In the genomic region with DNA sequence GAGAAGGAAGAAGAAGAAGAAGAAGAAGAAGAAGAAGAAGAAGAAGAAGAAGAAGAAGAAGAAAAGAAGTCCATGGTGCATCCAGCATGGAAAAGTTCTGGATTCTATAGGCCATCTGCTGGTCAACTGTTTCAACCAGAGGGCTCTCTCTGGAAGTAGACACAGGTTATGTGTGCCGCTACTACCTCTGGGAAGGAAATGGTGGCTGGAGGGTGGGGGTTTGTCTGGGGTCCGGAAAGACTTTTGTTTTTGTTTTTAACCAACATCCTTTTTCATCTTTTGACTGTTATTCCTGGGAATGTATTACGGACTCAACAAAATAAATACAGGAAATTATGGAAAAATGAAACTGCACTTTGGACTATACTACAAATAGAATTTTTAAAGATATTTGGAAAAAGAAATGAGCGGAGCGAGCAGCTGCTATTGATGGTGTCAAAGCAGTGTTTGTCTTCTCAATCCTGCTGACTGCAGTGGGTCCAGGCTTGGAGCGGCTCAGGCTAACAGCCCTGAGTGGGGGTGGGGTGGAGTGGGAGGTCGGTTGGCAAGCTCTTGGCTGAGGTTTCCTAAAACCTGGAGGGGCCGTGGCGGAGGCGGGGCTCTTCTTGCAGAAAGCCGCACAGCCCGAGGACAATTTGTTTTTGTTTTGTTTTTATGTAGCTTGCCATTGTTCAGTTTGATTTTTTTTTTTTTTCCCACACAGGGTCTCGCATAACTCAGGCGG, we compare ENCODE assay signal across 9 mouse cellular contexts. TPM values are rescaled to one million over a fixed set of nuclear protein-coding genes. Genes with fewer than 3 reads are reported as not detected.
A peak's percentile ranks its signal among the peaks of the same experiment; 100 is the strongest.
DNase-seq lines count a peak whose midpoint lies in the region; ATAC-seq and TF ChIP-seq lines count a peak whose summit lies in the region.
"Had no signal": no experiment of that assay in that cellular context is flagged by ENCODE, and none has a peak within 500 bp of the region (broad histone marks: within the 10 kb centered on the region; RNA-seq: fewer than 3 reads in every experiment).

No protein-coding gene starts in this region.

- no peaks in the 10 kb centered on the region for H3K36me3 ChIP-seq in embryonic facial prominence, embryonic 13.5 days
- no peaks in the 10 kb centered on the region for H3K36me3 ChIP-seq in hindbrain, embryonic 15.5 days
- H3K36me3 ChIP-seq in limb, embryonic 15.5 days = no peaks in the 10 kb centered on the region
- no peaks in the 10 kb centered on the region for H3K36me3 ChIP-seq in myocyte (ENCODE audit: control insufficient read depth, insufficient read depth)

- TF ChIP-seq CTCF in cerebellum, adult 2 months (IDR thresholded peaks at IDR 0.05; ENCODE audit: borderline replicate concordance, insufficient read depth, low read depth, low read length) = no peak

- peak overlapping the region; percentile 41; the same call in 1 of the 2 replicates for H3K9ac ChIP-seq in embryonic facial prominence, embryonic 13.5 days
- no peak overlapping the region for H3K9ac ChIP-seq in hindbrain, embryonic 15.5 days
- no peak overlapping the region for H3K9ac ChIP-seq in limb, embryonic 15.5 days

- no peak overlapping the region for H3ac ChIP-seq in myocyte (ENCODE audit: control insufficient read depth, insufficient read length)

- no peak for DNase-seq in cerebellum, adult 2 months
- peak; percentile 86 for DNase-seq in 416B (ENCODE audit: low read depth)

- H3K9me3 ChIP-seq in embryonic facial prominence, embryonic 13.5 days = no peaks in the 10 kb centered on the region
- H3K9me3 ChIP-seq in hindbrain, embryonic 15.5 days = no peaks in the 10 kb centered on the region
- H3K9me3 ChIP-seq in limb, embryonic 15.5 days = no peaks in the 10 kb centered on the region

- peak overlapping the region; percentile 78; the same call in 1 of the 2 replicates for H3K27ac ChIP-seq in cerebellum, adult 2 months (ENCODE audit: insufficient read depth, low read length)
- H3K27ac ChIP-seq in embryonic facial prominence, embryonic 13.5 days = peak overlapping the region; percentile 48
- H3K27ac ChIP-seq in hindbrain, embryonic 15.5 days (replicated peaks) = peak overlapping the region; percentile 54; the same call in 1 of the 2 replicates
- H3K27ac ChIP-seq in limb, embryonic 15.5 days = peak overlapping the region; percentile 60

- WGBS in cerebellum, adult 2 months = 34% methylated on average over 14 of the region's 14 CpGs
- 15% methylated on average over 14 of the region's 14 CpGs for WGBS in embryonic facial prominence, embryonic 13.5 days
- 20% methylated on average over 14 of the region's 14 CpGs for WGBS in hindbrain, embryonic 15.5 days
- 18% methylated on average over 14 of the region's 14 CpGs for WGBS in limb, embryonic 15.5 days

- TF ChIP-seq POLR2A in cerebellum, adult 2 months (IDR thresholded peaks at IDR 0.05; ENCODE audit: borderline replicate concordance, insufficient read depth, low read length) = no peak
- TF ChIP-seq POLR2A in myocyte (IDR thresholded peaks at IDR 0.05; ENCODE audit: insufficient read length, low read depth) = peak; percentile 34

- no peaks in the 10 kb centered on the region for H3K79me2 ChIP-seq in myocyte (ENCODE audit: control insufficient read depth, insufficient read depth)

- peak overlapping the region; percentile 16 for H3K4me3 ChIP-seq in cerebellum, adult 2 months (replicated peaks; ENCODE audit: insufficient read depth, low read depth, low read length)
- peak overlapping the region; percentile 29 for H3K4me3 ChIP-seq in embryonic facial prominence, embryonic 13.5 days
- H3K4me3 ChIP-seq in hindbrain, embryonic 15.5 days = peak overlapping the region; percentile 15
- H3K4me3 ChIP-seq in limb, embryonic 15.5 days = peak overlapping the region; percentile 27
- H3K4me3 ChIP-seq in myocyte = peak overlapping the region; percentile 69

- H3K4me2 ChIP-seq in embryonic facial prominence, embryonic 13.5 days = peak overlapping the region; percentile 56
- peak overlapping the region; percentile 46 for H3K4me2 ChIP-seq in hindbrain, embryonic 15.5 days
- H3K4me2 ChIP-seq in limb, embryonic 15.5 days = peak overlapping the region; percentile 43
- H3K4me2 ChIP-seq in myocyte (ENCODE audit: low read depth) = peak overlapping the region; percentile 96

- no peaks in the 10 kb centered on the region for H3K4me1 ChIP-seq in cerebellum, adult 2 months (ENCODE audit: control insufficient read depth, insufficient read depth, low read length)
- H3K4me1 ChIP-seq in embryonic facial prominence, embryonic 13.5 days = peaks cover 39% of the 10 kb centered on the region
- peaks cover 22% of the 10 kb centered on the region for H3K4me1 ChIP-seq in hindbrain, embryonic 15.5 days (replicated peaks)
- H3K4me1 ChIP-seq in limb, embryonic 15.5 days = peaks cover 34% of the 10 kb centered on the region

- ATAC-seq in cerebellum, adult (ENCODE audit: insufficient number of reproducible peaks, low FRiP score, low TSS enrichment) = no peak
- ATAC-seq in embryonic facial prominence, embryonic 13.5 days (ENCODE audit: insufficient number of reproducible peaks, insufficient read depth, low FRiP score, low TSS enrichment, low read depth) = 0 out of 2 replicates have a peak, but pooled peaks have one; percentile 68
- ATAC-seq in hindbrain, embryonic 15.5 days (ENCODE audit: low FRiP score, low read depth) = peak; percentile 66; the same call in 1 of the 2 replicates
- ATAC-seq in limb, embryonic 15.5 days (ENCODE audit: insufficient number of reproducible peaks, low FRiP score, low TSS enrichment, low read depth) = no peak
- ATAC-seq in frontal cortex, adult (ENCODE audit: low TSS enrichment) = no peak
- ATAC-seq: Patski had no signal

- no peaks in the 10 kb centered on the region for H3K27me3 ChIP-seq in cerebellum, adult 2 months (ENCODE audit: control insufficient read depth, insufficient read depth, low read length)
- H3K27me3 ChIP-seq in embryonic facial prominence, embryonic 13.5 days = peaks cover 37% of the 10 kb centered on the region
- peaks cover 15% of the 10 kb centered on the region; the same call in 1 of the 2 replicates for H3K27me3 ChIP-seq in hindbrain, embryonic 15.5 days
- peaks cover 18% of the 10 kb centered on the region for H3K27me3 ChIP-seq in limb, embryonic 15.5 days
- H3K27me3 ChIP-seq in myocyte (ENCODE audit: control insufficient read depth, insufficient read depth, insufficient read length) = no peaks in the 10 kb centered on the region
- H3K27me3 ChIP-seq: Patski had no signal

TF ChIP-seq in myocyte, 11 proteins besides CTCF, POLR2A, EP300 and RAD21:
- TF ChIP-seq REST (IDR thresholded peaks at IDR 0.05; ENCODE audit: insufficient read depth, insufficient read length) (no peak), MYOG (IDR thresholded peaks at IDR 0.05; ENCODE audit: control insufficient read depth in 1 of 3, insufficient read depth in 1 of 3, insufficient read length in 2 of 3, low read depth in 2 of 3) (no peak), TCF12 (IDR thresholded peaks at IDR 0.05; ENCODE audit: insufficient read depth, poor library complexity, severe bottlenecking) (no peak), TCF3 (IDR thresholded peaks at IDR 0.05; ENCODE audit: insufficient read length, low read depth) (no peak), USF1 (IDR thresholded peaks at IDR 0.05; ENCODE audit: low read depth) (no peak), POLR2AphosphoS2 (IDR thresholded peaks at IDR 0.05; ENCODE audit: insufficient read length, low read depth) (peak; percentile 71), MYOD1 (IDR thresholded peaks at IDR 0.05; ENCODE audit: control insufficient read depth in 1 of 3, insufficient read length in 2 of 3, low read depth in 2 of 3) (peak in 2 of 3 experiments; percentile 3 to 51)

RNA-seq across cellular contexts. Expression of a gene that starts 12.8 kb away (rescaled TPM):
- polyA plus RNA-seq in cerebellum, adult 2 months (2012; rRNA removed) = 12.6 and 19.4 TPM in 2 replicates
- 66.8 and 78.2 TPM in 2 replicates for polyA plus RNA-seq in embryonic facial prominence, embryonic 13.5 days (2015; fragmentation: Nextera tagmentation; extraction: Ambion mirVana)
- polyA plus RNA-seq in hindbrain, embryonic 15.5 days (2015; fragmentation: Nextera tagmentation; extraction: Ambion mirVana) = 109 and 115 TPM in 2 replicates
- polyA plus RNA-seq in limb, embryonic 15.5 days (2015; fragmentation: Nextera tagmentation; extraction: Ambion mirVana) = 233 and 345 TPM in 2 replicates
- 2,069 TPM for polyA plus RNA-seq in myocyte (2012; fragmentation: generic; extraction: Trizol)

RNA-seq across cellular contexts. Expression of a gene that starts 36.0 kb away (rescaled TPM):
- polyA plus RNA-seq in cerebellum, adult 2 months (2012; rRNA removed) = 0.32 and 0.47 TPM in 2 replicates
- 0.55 and 0.56 TPM in 2 replicates for polyA plus RNA-seq in embryonic facial prominence, embryonic 13.5 days (2015; fragmentation: Nextera tagmentation; extraction: Ambion mirVana)
- 0.09 TPM in 1 of 2 replicates, not detected in the other for polyA plus RNA-seq in hindbrain, embryonic 15.5 days (2015; fragmentation: Nextera tagmentation; extraction: Ambion mirVana)
- 5.1 and 5.6 TPM in 2 replicates for polyA plus RNA-seq in limb, embryonic 15.5 days (2015; fragmentation: Nextera tagmentation; extraction: Ambion mirVana)
- polyA plus RNA-seq in myocyte (2012; fragmentation: generic; extraction: Trizol) = 6.8 TPM

RNA-seq across cellular contexts. Expression of a gene that starts 45.5 kb away (rescaled TPM):
- 129 and 136 TPM in 2 replicates for polyA plus RNA-seq in cerebellum, adult 2 months (2012; rRNA removed)
- 702 and 727 TPM in 2 replicates for polyA plus RNA-seq in embryonic facial prominence, embryonic 13.5 days (2015; fragmentation: Nextera tagmentation; extraction: Ambion mirVana)
- polyA plus RNA-seq in hindbrain, embryonic 15.5 days (2015; fragmentation: Nextera tagmentation; extraction: Ambion mirVana) = 411 and 428 TPM in 2 replicates
- 513 and 518 TPM in 2 replicates for polyA plus RNA-seq in limb, embryonic 15.5 days (2015; fragmentation: Nextera tagmentation; extraction: Ambion mirVana)
- 98.2 TPM for polyA plus RNA-seq in myocyte (2012; fragmentation: generic; extraction: Trizol)

Comparison
In these comparisons a context has a peak if more than half of its experiments do, and no peak if none do; other contexts are left out.
1. H3K4me3 ChIP-seq: peak in every context shown above with its lines; median percentile 69 in myocyte; 29 in embryonic facial prominence, embryonic 13.5 days; 27 in limb, embryonic 15.5 days; 16 in cerebellum, adult 2 months; 15 in hindbrain, embryonic 15.5 days.
2. ATAC-seq: peak in embryonic facial prominence, embryonic 13.5 days (single experiment) and hindbrain, embryonic 15.5 days (single experiment); none in cerebellum, adult (single experiment), limb, embryonic 15.5 days (single experiment) and frontal cortex, adult (single experiment).
3. H3K4me2 ChIP-seq: peak in every context shown above with its lines; median percentile 96 in myocyte; 56 in embryonic facial prominence, embryonic 13.5 days; 46 in hindbrain, embryonic 15.5 days; 43 in limb, embryonic 15.5 days.
4. Peak in every context shown above with its lines, with median percentiles within 50 percentile points of each other: H3K27ac ChIP-seq.